ENCODE assay signal across 8 mouse cellular contexts in genomic region chr11:44612681-44613410, GRCm38 (mm10). TPM values are rescaled to one million over a fixed set of nuclear protein-coding genes. Genes with fewer than 3 reads are reported as not detected.
DNase-seq lines count a peak whose midpoint lies in the region; ATAC-seq and TF ChIP-seq lines count a peak whose summit lies in the region.

No protein-coding gene starts in this region.

- no peak overlapping the region for H3K27ac ChIP-seq in kidney, embryonic 15.5 days
- H3K27ac ChIP-seq in midbrain, embryonic 10.5 days (replicated peaks), result peak overlapping the region; percentile 70

- peak overlapping the region; percentile 58 for H3K4me3 ChIP-seq in E14TG2a.4 (replicated peaks; ENCODE audit: low read length)
- peak overlapping the region; percentile 44 for H3K4me3 ChIP-seq in kidney, embryonic 15.5 days (replicated peaks)
- peak overlapping the region; percentile 53 for H3K4me3 ChIP-seq in midbrain, embryonic 10.5 days

- no peaks in the 10 kb centered on the region for H3K36me3 ChIP-seq in E14TG2a.4 (ENCODE audit: insufficient read depth, low read length)
- no peaks in the 10 kb centered on the region for H3K36me3 ChIP-seq in kidney, embryonic 15.5 days
- no peaks in the 10 kb centered on the region for H3K36me3 ChIP-seq in midbrain, embryonic 10.5 days

- ATAC-seq in kidney, embryonic 15.5 days (replicated peaks; ENCODE audit: low FRiP score), result no peak
- no peak for ATAC-seq in erythroid progenitor cell, adult 5-6 weeks (replicated peaks; ENCODE audit: low FRiP score, poor library complexity, severe bottlenecking)

- peaks cover 78% of the 10 kb centered on the region for H3K27me3 ChIP-seq in E14TG2a.4 (ENCODE audit: insufficient read depth, low read length)
- peaks cover 62% of the 10 kb centered on the region for H3K27me3 ChIP-seq in kidney, embryonic 15.5 days
- peaks cover 58% of the 10 kb centered on the region for H3K27me3 ChIP-seq in midbrain, embryonic 10.5 days (ENCODE audit: low read depth, poor library complexity, severe bottlenecking)

- DNase-seq in adrenal gland, postnatal 14 days, result peak; percentile 42
- peak; percentile 46 to 55 for DNase-seq in heart, adult 9 months (ENCODE audit: low spot score in 2 of 2)
- peak; percentile 65 for DNase-seq in midbrain, embryonic 10.5 days (ENCODE audit: low spot score)
- no peak for DNase-seq in urinary bladder, postnatal 10 days (ENCODE audit: low spot score)
- DNase-seq in cerebellum, adult 11 months, result no peak

- no peak for TF ChIP-seq CTCF in E14TG2a.4 (conservative IDR thresholded peaks at IDR 0.05; ENCODE audit: low read length)

- peak overlapping the region; percentile 27; the same call in 1 of the 2 replicates for H3K9ac ChIP-seq in kidney, embryonic 15.5 days

- WGBS in kidney, embryonic 15.5 days, result 4% methylated on average over 38 of the region's 38 CpGs
- 1% methylated on average over 38 of the region's 38 CpGs for WGBS in midbrain, embryonic 10.5 days

- peaks cover 41% of the 10 kb centered on the region for H3K4me1 ChIP-seq in E14TG2a.4 (replicated peaks; ENCODE audit: low read depth, low read length)
- H3K4me1 ChIP-seq in kidney, embryonic 15.5 days, result peaks cover 40% of the 10 kb centered on the region
- peaks cover 35% of the 10 kb centered on the region for H3K4me1 ChIP-seq in midbrain, embryonic 10.5 days

- peak overlapping the region; percentile 79 for H3K4me2 ChIP-seq in kidney, embryonic 15.5 days

- no peaks in the 10 kb centered on the region for H3K9me3 ChIP-seq in E14TG2a.4 (ENCODE audit: low read length)
- H3K9me3 ChIP-seq in kidney, embryonic 15.5 days (replicated peaks), result no peaks in the 10 kb centered on the region
- no peaks in the 10 kb centered on the region for H3K9me3 ChIP-seq in midbrain, embryonic 10.5 days (replicated peaks)

RNA-seq across cellular contexts. Expression of gene Ebf1, which starts 4.3 kb away (rescaled TPM):
- 35.5 and 50.8 TPM in 2 replicates for total RNA-seq in adrenal gland, postnatal 14 days (2021)
- polyA plus RNA-seq in kidney, embryonic 15.5 days (2015; fragmentation: Nextera tagmentation; extraction: Ambion mirVana), result 22.8 and 24.1 TPM in 2 replicates
- 31.8 and 49.2 TPM in 2 replicates for polyA plus RNA-seq in midbrain, embryonic 10.5 days (2016; fragmentation: Nextera tagmentation; extraction: Ambion mirVana)
- total RNA-seq in erythroid progenitor cell, adult 5-6 weeks (2015; ENCODE audit: low replicate concordance), result 16.2 and 21.0 TPM in 2 replicates
- 3.7 and 7.6 TPM in 2 replicates for total RNA-seq in erythroid progenitor cell, adult 5-6 weeks (2017; ENCODE audit: low replicate concordance)

Comparison
In these comparisons a context has a peak if more than half of its experiments do, and no peak if none do; other contexts are left out.
1. DNase-seq: peak in adrenal gland, postnatal 14 days (single experiment), heart, adult 9 months (2 of 2) and midbrain, embryonic 10.5 days (single experiment); none in urinary bladder, postnatal 10 days (single experiment) and cerebellum, adult 11 months (single experiment).
2. Peak in every context shown above with its lines, with median percentiles within 50 percentile points of each other: H3K4me3 ChIP-seq.